Comparison of ENCODE assay signal across 30 mouse cellular contexts in genomic region chr16:18321443-18321842, GRCm38 (mm10).
"Had no signal": no experiment of that assay in that cellular context is flagged by ENCODE, and none has a peak within 500 bp of the region (broad histone marks: within the 10 kb centered on the region; RNA-seq: fewer than 3 reads in every experiment).

No protein-coding gene starts in this region.

- H3K4me1 ChIP-seq: heart, embryonic 12.5 days; heart, embryonic 13.5 days; hindbrain, embryonic 12.5 days; hindbrain, embryonic 13.5 days; hindbrain, embryonic 15.5 days; intestine, embryonic 15.5 days; kidney, embryonic 15.5 days had no signal

- H3K36me3 ChIP-seq: intestine, embryonic 15.5 days had no signal

- H3K9me3 ChIP-seq: heart, embryonic 12.5 days; heart, embryonic 13.5 days; heart, embryonic 15.5 days; hindbrain, embryonic 10.5 days; hindbrain, embryonic 12.5 days; hindbrain, embryonic 13.5 days; hindbrain, embryonic 15.5 days; intestine, embryonic 15.5 days; kidney, embryonic 15.5 days had no signal

- H3K4me3 ChIP-seq: heart, embryonic 12.5 days; heart, embryonic 13.5 days; heart, embryonic 15.5 days; hindbrain, embryonic 10.5 days; hindbrain, embryonic 12.5 days; hindbrain, embryonic 13.5 days; hindbrain, embryonic 15.5 days; intestine, embryonic 15.5 days; kidney, embryonic 15.5 days; layer of hippocampus, adult 2 months; left cerebral cortex, adult 2 months had no signal

- H3K27ac ChIP-seq: heart, embryonic 13.5 days; heart, embryonic 15.5 days; hindbrain, embryonic 10.5 days; hindbrain, embryonic 12.5 days; hindbrain, embryonic 13.5 days; hindbrain, embryonic 14.5 days; hindbrain, embryonic 15.5 days; hindbrain, postnatal 0 days; intestine, embryonic 15.5 days; kidney, embryonic 15.5 days; kidney, postnatal 0 days; layer of hippocampus, adult 2 months; left cerebral cortex, adult 2 months had no signal

- H3K9ac ChIP-seq: heart, embryonic 12.5 days; heart, embryonic 13.5 days; heart, embryonic 15.5 days; hindbrain, embryonic 12.5 days; hindbrain, embryonic 13.5 days; hindbrain, embryonic 14.5 days; hindbrain, embryonic 15.5 days; intestine, embryonic 15.5 days; kidney, embryonic 15.5 days had no signal

- DNase-seq: heart, postnatal 10 days; heart, postnatal 14 days; heart, postnatal 36 days; heart, postnatal 4 days; kidney, adult 11 months; kidney, adult 18-20 months; kidney, adult 2 months; kidney, adult 8-10 months; kidney, adult 9 months; kidney, postnatal 10 days; kidney, postnatal 14 days; kidney, postnatal 25 days; kidney, postnatal 36 days; kidney, postnatal 4 days; layer of hippocampus, adult 9-11 months; layer of hippocampus, postnatal 36 days had no signal
